Mouse (Mus musculus) cerebellum, adult 2 months (tissue): ENCODE measurements around the gene Phactr4. TPM values are rescaled to one million over a fixed set of nuclear protein-coding genes. Genes with fewer than 3 reads are reported as not detected.
A peak's percentile ranks its signal among the peaks of the same experiment; 100 is the strongest.

Experiments used
- DNase-seq, 2 experiments: peaks; one replicate each; pipeline ENCODE4 v3.0.0; 2021
- H3K27ac ChIP-seq: fragments of 200-500 bp; 2 replicates; pipeline ENCODE4 v1.5.1; 2012; ENCODE audit warnings: low read length, control low read depth, inconsistent platforms; ENCODE audit not compliant: insufficient read depth
- H3K27me3 ChIP-seq: fragments of 200-500 bp; 2 replicates; pipeline ENCODE4 v1.6.1; 2012; ENCODE audit warnings: inconsistent platforms, mild to moderate bottlenecking, low read length, moderate library complexity; ENCODE audit not compliant: control insufficient read depth, insufficient read depth
- H3K4me1 ChIP-seq: fragments of 200-500 bp; 2 replicates; pipeline ENCODE4 v1.6.1; 2011; ENCODE audit warnings: low read length; ENCODE audit not compliant: control insufficient read depth, insufficient read depth
- H3K4me3 ChIP-seq: fragments of 200-500 bp; replicated peaks from 2 replicates; pipeline ENCODE3; 2011; ENCODE audit warnings: mild to moderate bottlenecking, low read depth, low read length, control low read depth; ENCODE audit not compliant: insufficient read depth
- CTCF ChIP-seq: fragments of 200-500 bp; IDR thresholded peaks from 2 replicates; pipeline ENCODE4 v1.5.1; 2011; ENCODE audit warnings: low read depth, mild to moderate bottlenecking, control low read depth, low read length, moderate library complexity, borderline replicate concordance; ENCODE audit not compliant: insufficient read depth
- POLR2A ChIP-seq: fragments of 200-500 bp; IDR thresholded peaks from 2 replicates; pipeline ENCODE4 v1.6.1; 2011; ENCODE audit warnings: low read length, control low read depth, borderline replicate concordance; ENCODE audit not compliant: insufficient read depth
- WGBS: fragments of 180-500 bp; shearing (Covaris S2); methylation state at CpG from one replicate; pipeline ENCODE4 v1.1.7; 2018; 5-methylcytosine and 5-hydroxymethylcytosine counted together
- polyA plus RNA-seq: library from polyadenylated mRNA; depleted of rRNA; stranded (reverse); fragments of >200 nt; gene quantifications from 2 replicates; pipeline ENCODE4 v1.2.3, GENCODE M21; 2012

The Phactr4 gene
- polyA plus RNA-seq, 1 experiment, result 10.7 TPM

- TF ChIP-seq CTCF (no peak), POLR2A (no peak)
- no peak overlapping the region for H3K4me3 ChIP-seq
- 92% methylated on average over 4 of the region's 4 CpGs for WGBS
- H3K4me1 ChIP-seq, result no peaks in the 10 kb centered on the region
- no peaks in the 10 kb centered on the region for H3K27me3 ChIP-seq
- no peak for DNase-seq
- no peak overlapping the region for H3K27ac ChIP-seq
These were observed 62.8 kb downstream of the Phactr4 start for GRCm38 (mm10) chr4:132359510-132359909.

GRCm38 (mm10) chr4:132356170-132356569, 66.1 kb downstream of the Phactr4 start:
- TF ChIP-seq POLR2A, result no peak
- no peak for TF ChIP-seq CTCF
- peak; percentile 26 to 36 for DNase-seq

GRCm38 (mm10) chr4:132355403-132355802, 66.9 kb downstream of the Phactr4 start:
- WGBS, result 78% methylated on average over 3 of the region's 3 CpGs
- H3K27me3 ChIP-seq, result no peaks in the 10 kb centered on the region
- no peak overlapping the region for H3K27ac ChIP-seq
- TF ChIP-seq CTCF (no peak), POLR2A (no peak)
- H3K4me1 ChIP-seq, result no peaks in the 10 kb centered on the region
- H3K4me3 ChIP-seq, result no peak overlapping the region
- DNase-seq, result no peak

More at GRCm38 (mm10) chr4:132356170-132356569, 66.1 kb downstream of the Phactr4 start:
- no peaks in the 10 kb centered on the region for H3K4me1 ChIP-seq
- no peaks in the 10 kb centered on the region for H3K27me3 ChIP-seq
- WGBS, result 41% methylated on average over 12 of the region's 12 CpGs
- no peak overlapping the region for H3K27ac ChIP-seq
- no peak overlapping the region for H3K4me3 ChIP-seq

- H3K4me1 ChIP-seq, result no peaks in the 10 kb centered on the region
- H3K4me3 ChIP-seq, result no peak overlapping the region
- no peaks in the 10 kb centered on the region for H3K27me3 ChIP-seq
- no peak overlapping the region for H3K27ac ChIP-seq
- TF ChIP-seq CTCF (no peak), POLR2A (no peak)
- peak; percentile 31 to 47 for DNase-seq
- WGBS, result 66% methylated on average over 4 of the region's 4 CpGs
These were observed 67.7 kb downstream of the Phactr4 start for GRCm38 (mm10) chr4:132354571-132354970.

- peak; percentile 95 for TF ChIP-seq POLR2A
- no peak for TF ChIP-seq CTCF
- under 1% methylated on average over 31 of the region's 31 CpGs for WGBS
- H3K4me3 ChIP-seq, result peak within 1 kb of the TSS; percentile 68
These were observed 68.8 kb downstream of the Phactr4 start, which contains the start of gene Rcc1 for GRCm38 (mm10) chr4:132353481-132353885. Rcc1 (minus strand) TSS chr4:132353605.

GRCm38 (mm10) chr4:132352739-132353138, 69.5 kb downstream of the Phactr4 start:
- Histone ChIP-seq H3K4me3 (peak overlapping the region; percentile 68), H3K27ac (no peak overlapping the region; the same call in 1 of the 2 replicates), H3K27me3 (no peaks in the 10 kb centered on the region), H3K4me1 (no peaks in the 10 kb centered on the region)
- peak; percentile 24 to 37 for DNase-seq
- no peak for TF ChIP-seq CTCF
- TF ChIP-seq POLR2A, result no peak
- WGBS, result under 1% methylated on average over 14 of the region's 14 CpGs

More at GRCm38 (mm10) chr4:132353481-132353885, 68.8 kb downstream of the Phactr4 start, which contains the start of gene Rcc1:
- Histone ChIP-seq H3K27me3 (no peaks in the 10 kb centered on the region), H3K27ac (peak within 1 kb of the TSS; percentile 60), H3K4me1 (no peaks in the 10 kb centered on the region)
- peak; percentile 87 to 89 for DNase-seq

- no peak for TF ChIP-seq CTCF
- TF ChIP-seq POLR2A, result no peak
- 49% methylated on average over 1 of the region's 1 CpGs for WGBS
- H3K27me3 ChIP-seq, result no peaks in the 10 kb centered on the region
- H3K4me1 ChIP-seq, result no peaks in the 10 kb centered on the region
- H3K27ac ChIP-seq, result no peak overlapping the region
- no peak overlapping the region for H3K4me3 ChIP-seq
- no peak for DNase-seq
These were observed 70.9 kb downstream of the Phactr4 start for GRCm38 (mm10) chr4:132351401-132351800.

GRCm38 (mm10) chr4:132350854-132351253, 71.4 kb downstream of the Phactr4 start:
- no peak for TF ChIP-seq CTCF
- no peak for TF ChIP-seq POLR2A
- Histone ChIP-seq H3K27ac (no peak overlapping the region), H3K27me3 (no peaks in the 10 kb centered on the region), H3K4me1 (no peaks in the 10 kb centered on the region), H3K4me3 (no peak overlapping the region)
- WGBS, result 87% methylated on average over 3 of the region's 3 CpGs
- no peak for DNase-seq
